ENCODE assay signal across 8 mouse cellular contexts in the genomic region with DNA sequence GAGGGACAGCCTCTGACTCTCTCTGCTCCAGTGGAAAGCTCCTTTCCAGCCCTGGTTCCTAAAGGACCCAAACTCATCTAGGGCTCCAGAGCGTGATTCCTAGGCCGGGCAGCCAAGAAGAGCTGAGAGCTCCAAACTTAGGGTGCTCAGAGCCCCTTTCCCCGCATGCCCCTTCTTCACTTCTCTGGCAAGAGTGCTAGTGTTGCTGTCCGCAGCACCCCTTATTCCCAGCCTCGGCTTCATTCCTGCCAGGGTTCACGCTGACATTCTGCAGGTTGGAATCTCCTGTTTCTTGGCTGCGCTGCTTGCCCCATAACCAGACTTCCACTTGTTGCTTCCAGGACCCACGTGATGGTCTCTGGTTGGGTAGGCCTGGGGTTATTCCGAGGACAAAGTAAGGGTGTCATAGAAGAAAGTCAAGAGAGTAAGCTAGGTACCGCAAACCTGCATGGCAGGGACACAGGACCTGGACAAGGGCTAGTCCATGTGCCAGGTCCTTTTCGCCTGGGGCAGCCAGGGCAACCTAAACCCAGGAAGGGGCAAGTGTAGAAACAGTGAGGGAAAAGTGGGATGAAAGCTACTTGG. TPM values are rescaled to one million over a fixed set of nuclear protein-coding genes. Genes with fewer than 3 reads are reported as not detected.
DNase-seq lines count a peak whose midpoint lies in the region; ATAC-seq and TF ChIP-seq lines count a peak whose summit lies in the region.

No protein-coding gene starts in this region.

- DNase-seq in lung, postnatal 36 days: no peak
- DNase-seq in naive thymus-derived CD4-positive, alpha-beta T cell, adult 2 months (ENCODE audit: low read depth): peak; percentile 38
- DNase-seq in retina, postnatal 1 day: no peak

- H3K9me3 ChIP-seq in lung, embryonic 15.5 days: no peaks in the 10 kb centered on the region
- no peaks in the 10 kb centered on the region for H3K9me3 ChIP-seq in embryonic facial prominence, embryonic 12.5 days
- no peaks in the 10 kb centered on the region for H3K9me3 ChIP-seq in intestine, postnatal 0 days (ENCODE audit: control insufficient read depth)

- H3K4me3 ChIP-seq in lung, embryonic 15.5 days: peak overlapping the region; percentile 41
- H3K4me3 ChIP-seq in embryonic facial prominence, embryonic 12.5 days: peak overlapping the region; percentile 38
- peak overlapping the region; percentile 34 for H3K4me3 ChIP-seq in intestine, postnatal 0 days (ENCODE audit: low read depth, low read length)

- peaks cover 16% of the 10 kb centered on the region for H3K4me1 ChIP-seq in lung, embryonic 15.5 days
- H3K4me1 ChIP-seq in embryonic facial prominence, embryonic 12.5 days: peaks cover 22% of the 10 kb centered on the region
- H3K4me1 ChIP-seq in intestine, postnatal 0 days (replicated peaks; ENCODE audit: control insufficient read depth, insufficient read depth, low read length): 0 out of 2 replicates have a peak, but pooled peaks cover 3% of the 10 kb centered on the region

- WGBS in lung, embryonic 15.5 days: 6% methylated on average over 11 of the region's 11 CpGs
- WGBS in embryonic facial prominence, embryonic 12.5 days: 3% methylated on average over 11 of the region's 11 CpGs
- WGBS in intestine, postnatal 0 days: 8% methylated on average over 11 of the region's 11 CpGs

- no peak for ATAC-seq in lung, embryonic 15.5 days (ENCODE audit: borderline replicate concordance, extremely low read depth, low FRiP score, low TSS enrichment)
- ATAC-seq in embryonic facial prominence, embryonic 12.5 days (ENCODE audit: insufficient number of reproducible peaks, insufficient read depth, low FRiP score, low TSS enrichment): no peak
- ATAC-seq in intestine, postnatal 0 days: no peak
- ATAC-seq in megakaryocyte-erythroid progenitor cell, adult 5-6 weeks (replicated peaks; ENCODE audit: low FRiP score, low TSS enrichment, poor library complexity, severe bottlenecking): no peak
- ATAC-seq in erythroblast, adult 5-6 weeks (replicated peaks; ENCODE audit: low FRiP score, poor library complexity, severe bottlenecking): no peak

- H3K27me3 ChIP-seq in lung, embryonic 15.5 days: peaks cover 66% of the 10 kb centered on the region
- H3K27me3 ChIP-seq in embryonic facial prominence, embryonic 12.5 days: peaks cover 57% of the 10 kb centered on the region
- H3K27me3 ChIP-seq in intestine, postnatal 0 days (replicated peaks; ENCODE audit: control insufficient read depth, insufficient read depth, low read length): peaks cover 53% of the 10 kb centered on the region

- no peak for TF ChIP-seq CTCF in intestine, postnatal 0 days (IDR thresholded peaks at IDR 0.05; ENCODE audit: low read depth)

- no peak overlapping the region for H3K27ac ChIP-seq in lung, embryonic 15.5 days
- no peak overlapping the region for H3K27ac ChIP-seq in embryonic facial prominence, embryonic 12.5 days
- H3K27ac ChIP-seq in intestine, postnatal 0 days (ENCODE audit: low read depth, low read length): no peak overlapping the region

- H3K36me3 ChIP-seq in lung, embryonic 15.5 days: no peaks in the 10 kb centered on the region
- no peaks in the 10 kb centered on the region for H3K36me3 ChIP-seq in embryonic facial prominence, embryonic 12.5 days
- no peaks in the 10 kb centered on the region for H3K36me3 ChIP-seq in intestine, postnatal 0 days (ENCODE audit: control insufficient read depth, insufficient read depth)

- no peak overlapping the region for H3K9ac ChIP-seq in lung, embryonic 15.5 days
- H3K9ac ChIP-seq in embryonic facial prominence, embryonic 12.5 days: no peak overlapping the region
- H3K9ac ChIP-seq in intestine, postnatal 0 days (ENCODE audit: low read depth, low read length): no peak overlapping the region; the same call in 1 of the 2 replicates

- peak overlapping the region; percentile 74 for H3K4me2 ChIP-seq in lung, embryonic 15.5 days
- peak overlapping the region; percentile 69 for H3K4me2 ChIP-seq in embryonic facial prominence, embryonic 12.5 days (replicated peaks)
- H3K4me2 ChIP-seq in intestine, postnatal 0 days (replicated peaks; ENCODE audit: low read depth): peak overlapping the region; percentile 70

RNA-seq across cellular contexts. Expression of a gene that starts 0.6 kb away (rescaled TPM):
- 0.15 and 0.17 TPM in 2 replicates for polyA plus RNA-seq in lung, embryonic 15.5 days (2015; fragmentation: Nextera tagmentation; extraction: Ambion mirVana)
- polyA plus RNA-seq in embryonic facial prominence, embryonic 12.5 days (2016; fragmentation: Nextera tagmentation; extraction: Ambion mirVana): 0.04 and 0.05 TPM in 2 replicates
- polyA plus RNA-seq in intestine, postnatal 0 days (2015; fragmentation: Nextera tagmentation; extraction: Ambion mirVana): 0.05 and 0.12 TPM in 2 replicates
- total RNA-seq in megakaryocyte-erythroid progenitor cell, adult 5-6 weeks (2014; fragmentation: Nextera tagmentation): 0.96 and 1.0 TPM in 2 replicates
- total RNA-seq in megakaryocyte-erythroid progenitor cell, adult 5-6 weeks (2017): 1.4 TPM in 1 of 2 replicates, not detected in the other
- total RNA-seq in erythroblast, adult 5-6 weeks (2015; ENCODE audit: low replicate concordance): 0.42 TPM in 1 of 2 replicates, not detected in the other
- 1.1 TPM in 2 replicates for total RNA-seq in erythroblast, adult 5-6 weeks (2017; ENCODE audit: low replicate concordance)
